Comparison of ENCODE assay signal across 10 mouse cellular contexts in the genomic region with DNA sequence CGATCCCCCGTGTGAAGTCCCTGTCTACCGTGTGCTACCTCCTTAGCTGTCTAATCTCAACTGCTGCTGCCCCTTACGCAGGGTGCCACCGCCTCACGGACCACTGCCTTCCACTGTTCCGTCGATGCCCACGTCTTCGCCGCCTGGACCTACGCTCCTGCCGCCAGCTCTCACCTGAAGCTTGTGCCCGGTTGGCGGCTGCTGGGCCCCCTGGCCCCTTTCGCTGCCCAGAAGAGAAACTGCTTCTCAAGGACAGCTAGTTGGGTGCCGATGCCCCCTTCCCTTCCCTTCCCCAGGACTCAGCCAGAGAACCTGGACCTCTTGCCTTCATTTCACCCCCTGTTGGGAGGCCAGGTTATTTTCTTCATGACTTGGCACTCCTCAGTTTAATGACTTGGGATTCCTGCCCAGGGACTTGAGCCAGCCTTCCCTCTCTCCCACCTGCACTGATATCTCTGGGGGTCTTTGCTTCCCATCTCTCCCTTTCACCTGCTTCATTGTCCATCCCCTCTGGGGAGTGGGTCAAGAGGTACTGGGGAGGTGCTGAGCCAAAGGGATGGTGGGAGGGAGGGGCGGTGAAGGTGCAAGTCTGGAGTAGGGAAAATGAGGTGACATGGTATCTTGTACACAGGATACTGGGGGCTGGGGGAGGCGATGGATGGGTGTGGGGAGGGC. TPM values are rescaled to one million over a fixed set of nuclear protein-coding genes. Genes with fewer than 3 reads are reported as not detected.
DNase-seq lines count a peak whose midpoint lies in the region; ATAC-seq and TF ChIP-seq lines count a peak whose summit lies in the region.
"Had no signal": no experiment of that assay in that cellular context is flagged by ENCODE, and none has a peak within 500 bp of the region (broad histone marks: within the 10 kb centered on the region; RNA-seq: fewer than 3 reads in every experiment).

No protein-coding gene starts in this region.

- no peaks in the 10 kb centered on the region for H3K27me3 ChIP-seq in kidney, embryonic 15.5 days
- H3K27me3 ChIP-seq in kidney, adult 2 months (replicated peaks; ENCODE audit: control insufficient read depth, insufficient read depth, low read length), result no peaks in the 10 kb centered on the region
- no peaks in the 10 kb centered on the region for H3K27me3 ChIP-seq in limb, embryonic 11.5 days (ENCODE audit: control insufficient read depth, insufficient read depth, low read length)

- H3K36me3 ChIP-seq in kidney, embryonic 15.5 days, result peaks cover 56% of the 10 kb centered on the region
- H3K36me3 ChIP-seq in kidney, adult 2 months (ENCODE audit: control insufficient read depth, insufficient read depth, low read length), result no peaks in the 10 kb centered on the region
- H3K36me3 ChIP-seq in ES-E14 (ENCODE audit: control insufficient read depth, insufficient read depth, low read length, poor library complexity, severe bottlenecking), result peaks cover 26% of the 10 kb centered on the region
- peaks cover 15% of the 10 kb centered on the region for H3K36me3 ChIP-seq in limb, embryonic 11.5 days (ENCODE audit: control insufficient read depth, insufficient read depth, low read length)

- no peak overlapping the region; the same call in 1 of the 2 replicates for H3K4me3 ChIP-seq in kidney, embryonic 15.5 days (replicated peaks)
- no peak overlapping the region for H3K4me3 ChIP-seq in kidney, adult 2 months (ENCODE audit: insufficient read depth, low read depth, low read length)
- peak overlapping the region; percentile 10 to 42; a peak in 2 of 4 replicates for H3K4me3 ChIP-seq in ES-E14 (ENCODE audit: insufficient read depth in 1 of 2, low read depth in 1 of 2, low read length in 2 of 2, poor library complexity in 1 of 2, severe bottlenecking in 1 of 2)
- H3K4me3 ChIP-seq in limb, embryonic 11.5 days (ENCODE audit: low read depth, low read length), result no peak overlapping the region

- in situ Hi-C loops in ES-E14 (cut with MboI; ENCODE audit: low sequenced_read_pairs in 2 of 2, unreplicated experiment in 2 of 2), result no loop called here

- H3K4me1 ChIP-seq in kidney, embryonic 15.5 days, result peaks cover 29% of the 10 kb centered on the region
- peaks cover 6% of the 10 kb centered on the region; the same call in 1 of the 2 replicates for H3K4me1 ChIP-seq in kidney, adult 2 months (ENCODE audit: control insufficient read depth, insufficient read depth, low read length)
- H3K4me1 ChIP-seq in ES-E14 (ENCODE audit: control insufficient read depth in 2 of 2, insufficient read depth in 2 of 2, low read length in 2 of 2, poor library complexity in 1 of 2), result peaks cover 0 to 17% of the 10 kb centered on the region in 2 experiments; a peak in 2 of 4 replicates
- H3K4me1 ChIP-seq in limb, embryonic 11.5 days (ENCODE audit: control insufficient read depth, insufficient read depth, low read length), result peaks cover 12% of the 10 kb centered on the region

- no peak overlapping the region for H3K4me2 ChIP-seq in kidney, embryonic 15.5 days
- H3K4me2 ChIP-seq in limb, embryonic 11.5 days (ENCODE audit: low read depth, severe bottlenecking), result no peak overlapping the region

- H3K9me3 ChIP-seq in kidney, embryonic 15.5 days (replicated peaks), result no peaks in the 10 kb centered on the region
- H3K9me3 ChIP-seq in ES-E14 (ENCODE audit: control insufficient read depth, insufficient read depth, low read depth, low read length), result no peaks in the 10 kb centered on the region
- H3K9me3 ChIP-seq in limb, embryonic 11.5 days (ENCODE audit: control insufficient read depth, low read length), result no peaks in the 10 kb centered on the region

- DNase-seq in kidney, adult 2 months, result no peak
- DNase-seq in ES-E14 (ENCODE audit: low read depth, low spot score), result no peak
- DNase-seq in ZHBTc4 (ENCODE audit: low read depth, low spot score), result peak; percentile 8
- no peak for DNase-seq in limb, embryonic 11.5 days (ENCODE audit: low spot score)
- no peak for DNase-seq in Muller cell, postnatal 12 days (ENCODE audit: inconsistent ontology term)
- DNase-seq in right cerebral cortex, postnatal 25 days, result no peak
- DNase-seq in left cerebral cortex, adult 11 months (ENCODE audit: low spot score), result no peak
- DNase-seq: heart, postnatal 14 days; lung, postnatal 14 days had no signal

- H3K27ac ChIP-seq in kidney, embryonic 15.5 days, result peak overlapping the region; percentile 98
- no peak overlapping the region for H3K27ac ChIP-seq in kidney, adult 2 months (ENCODE audit: insufficient read depth, low read depth, low read length)
- H3K27ac ChIP-seq in ES-E14 (ENCODE audit: insufficient read depth, low read depth, low read length, poor library complexity, severe bottlenecking), result peak overlapping the region; percentile 59
- H3K27ac ChIP-seq in limb, embryonic 11.5 days (replicated peaks; ENCODE audit: low read depth, low read length), result peak overlapping the region; percentile 56

- WGBS in kidney, embryonic 15.5 days, result 94% methylated on average over 19 of the region's 19 CpGs
- 93% methylated on average over 19 of the region's 19 CpGs for WGBS in kidney, adult 2 months
- 90% methylated on average over 19 of the region's 19 CpGs for WGBS in limb, embryonic 11.5 days

- ATAC-seq in kidney, embryonic 15.5 days (replicated peaks; ENCODE audit: low FRiP score), result no peak
- no peak for ATAC-seq in limb, embryonic 11.5 days (ENCODE audit: insufficient number of reproducible peaks, low FRiP score, low TSS enrichment, low read depth)

- no peak for TF ChIP-seq CTCF in kidney, adult 2 months (conservative IDR thresholded peaks at IDR 0.05; ENCODE audit: insufficient read depth, insufficient read length, low read depth, low read length)

- no peak for TF ChIP-seq POLR2A in kidney, adult 2 months (IDR thresholded peaks at IDR 0.05; ENCODE audit: low read depth, low read length)

- no peak overlapping the region for H3K9ac ChIP-seq in kidney, embryonic 15.5 days
- H3K9ac ChIP-seq in ES-E14 (ENCODE audit: insufficient read depth, low read depth, low read length, poor library complexity, severe bottlenecking), result peak overlapping the region; percentile 57
- no peak overlapping the region for H3K9ac ChIP-seq in limb, embryonic 11.5 days (ENCODE audit: low read length)

TF ChIP-seq in ES-E14, 5 proteins besides CTCF, POLR2A, EP300 and RAD21:
- TF ChIP-seq ZNF384 (IDR thresholded peaks at IDR 0.05; ENCODE audit: low read depth, low read length) (no peak), HCFC1 (IDR thresholded peaks at IDR 0.05; ENCODE audit: borderline replicate concordance, insufficient read depth, low read length) (no peak), CHD2 (IDR thresholded peaks at IDR 0.05; ENCODE audit: low read depth, low read length) (no peak), ZC3H11A (IDR thresholded peaks at IDR 0.05; ENCODE audit: borderline replicate concordance, low read depth, low read length) (no peak), MAFK (IDR thresholded peaks at IDR 0.05; ENCODE audit: insufficient read depth, low read depth, low read length) (no peak)

RNA-seq across cellular contexts. Expression of a gene that starts 1.8 kb away (rescaled TPM):
- polyA plus RNA-seq in kidney, embryonic 15.5 days (2015; fragmentation: Nextera tagmentation; extraction: Ambion mirVana), result 25.1 and 26.7 TPM in 2 replicates
- polyA plus RNA-seq in kidney, adult 2 months (2012; rRNA removed), result 28.2 and 34.6 TPM in 2 replicates
- 14.0 and 30.7 TPM in 2 replicates for total RNA-seq in ES-E14 (2012; rRNA removed)
- 11.7 and 12.3 TPM in 2 replicates for polyA plus RNA-seq in limb, embryonic 11.5 days (2014; fragmentation: Nextera tagmentation; extraction: Ambion mirVana)

RNA-seq across cellular contexts. Expression of a gene that starts 8.7 kb away (rescaled TPM):
- polyA plus RNA-seq in kidney, embryonic 15.5 days (2015; fragmentation: Nextera tagmentation; extraction: Ambion mirVana), result 23.2 and 25.9 TPM in 2 replicates
- polyA plus RNA-seq in kidney, adult 2 months (2012; rRNA removed), result 8.8 and 10.9 TPM in 2 replicates
- 22.6 and 24.4 TPM in 2 replicates for total RNA-seq in ES-E14 (2012; rRNA removed)
- 31.5 and 38.0 TPM in 2 replicates for polyA plus RNA-seq in limb, embryonic 11.5 days (2014; fragmentation: Nextera tagmentation; extraction: Ambion mirVana)

RNA-seq across cellular contexts. Expression of a gene that starts 17.6 kb away (rescaled TPM):
- not detected in 2 replicates for polyA plus RNA-seq in kidney, embryonic 15.5 days (2015; fragmentation: Nextera tagmentation; extraction: Ambion mirVana)
- polyA plus RNA-seq in kidney, adult 2 months (2012; rRNA removed), result not detected in 2 replicates
- total RNA-seq in ES-E14 (2012; rRNA removed), result 1.5 and 1.9 TPM in 2 replicates
- not detected in 2 replicates for polyA plus RNA-seq in limb, embryonic 11.5 days (2014; fragmentation: Nextera tagmentation; extraction: Ambion mirVana)

RNA-seq across cellular contexts. Expression of a gene that starts 23.5 kb away (rescaled TPM):
- polyA plus RNA-seq in kidney, embryonic 15.5 days (2015; fragmentation: Nextera tagmentation; extraction: Ambion mirVana), result 5.6 and 6.8 TPM in 2 replicates
- 14.6 and 20.8 TPM in 2 replicates for polyA plus RNA-seq in kidney, adult 2 months (2012; rRNA removed)
- total RNA-seq in ES-E14 (2012; rRNA removed), result 86.9 and 93.0 TPM in 2 replicates
- polyA plus RNA-seq in limb, embryonic 11.5 days (2014; fragmentation: Nextera tagmentation; extraction: Ambion mirVana), result 9.8 and 10.9 TPM in 2 replicates

RNA-seq across cellular contexts. Expression of a gene that starts 32.6 kb away (rescaled TPM):
- 23.0 and 27.6 TPM in 2 replicates for polyA plus RNA-seq in kidney, embryonic 15.5 days (2015; fragmentation: Nextera tagmentation; extraction: Ambion mirVana)
- 45.0 and 49.3 TPM in 2 replicates for polyA plus RNA-seq in kidney, adult 2 months (2012; rRNA removed)
- total RNA-seq in ES-E14 (2012; rRNA removed), result 14.7 and 22.5 TPM in 2 replicates
- polyA plus RNA-seq in limb, embryonic 11.5 days (2014; fragmentation: Nextera tagmentation; extraction: Ambion mirVana), result 7.0 and 8.0 TPM in 2 replicates

Comparison
In these comparisons a context has a peak if more than half of its experiments do, and no peak if none do; other contexts are left out.
1. H3K4me3 ChIP-seq: peak in ES-E14 (2 of 2); none in kidney, embryonic 15.5 days (single experiment), kidney, adult 2 months (single experiment) and limb, embryonic 11.5 days (single experiment).